Mouse (Mus musculus): ENCODE data around the gene Atp5g1. TPM values are rescaled to one million over a fixed set of nuclear protein-coding genes. Genes with fewer than 3 reads are reported as not detected.

Atp5g1 gene
- polyA plus RNA-seq, 1 experiment = 101 TPM

- no peak overlapping the region for H3K27ac ChIP-seq (ENCODE audit: insufficient read depth, low read depth, low read length)
- no peak for TF ChIP-seq CTCF (IDR thresholded peaks at IDR 0.05; ENCODE audit: low read depth, low read length)
- TF ChIP-seq POLR2A (IDR thresholded peaks at IDR 0.05; ENCODE audit: borderline replicate concordance, low read depth, low read length) = no peak
- H3K4me1 ChIP-seq (ENCODE audit: control insufficient read depth, insufficient read depth, low read length) = no peaks in the 10 kb centered on the region
- no peak overlapping the region for H3K4me3 ChIP-seq (ENCODE audit: insufficient read depth, low read length)
Measured at GRCm38 (mm10) chr11:96108376-96108775, 32.9 kb upstream of the Atp5g1 start.

GRCm38 (mm10) chr11:96093361-96093760 is 17.9 kb upstream of the Atp5g1 start:
- H3K27ac ChIP-seq (ENCODE audit: insufficient read depth, low read depth, low read length) = no peak overlapping the region
- no peaks in the 10 kb centered on the region for H3K4me1 ChIP-seq (ENCODE audit: control insufficient read depth, insufficient read depth, low read length)
- TF ChIP-seq CTCF (IDR thresholded peaks at IDR 0.05; ENCODE audit: low read depth, low read length) (peak; percentile 81), POLR2A (IDR thresholded peaks at IDR 0.05; ENCODE audit: borderline replicate concordance, low read depth, low read length) (no peak)
- no peak overlapping the region for H3K4me3 ChIP-seq (ENCODE audit: insufficient read depth, low read length)

- no peaks in the 10 kb centered on the region for H3K4me1 ChIP-seq (ENCODE audit: control insufficient read depth, insufficient read depth, low read length)
- TF ChIP-seq POLR2A (IDR thresholded peaks at IDR 0.05; ENCODE audit: borderline replicate concordance, low read depth, low read length) (no peak), CTCF (IDR thresholded peaks at IDR 0.05; ENCODE audit: low read depth, low read length) (no peak)
- no peak overlapping the region for H3K27ac ChIP-seq (ENCODE audit: insufficient read depth, low read depth, low read length)
- H3K4me3 ChIP-seq (ENCODE audit: insufficient read depth, low read length) = no peak overlapping the region
Measured at GRCm38 (mm10) chr11:96092674-96093291, 17.3 kb upstream of the Atp5g1 start.

- TF ChIP-seq POLR2A (IDR thresholded peaks at IDR 0.05; ENCODE audit: borderline replicate concordance, low read depth, low read length) = no peak
- no peak for TF ChIP-seq CTCF (IDR thresholded peaks at IDR 0.05; ENCODE audit: low read depth, low read length)
- H3K4me1 ChIP-seq (ENCODE audit: control insufficient read depth, insufficient read depth, low read length) = no peaks in the 10 kb centered on the region
Measured at GRCm38 (mm10) chr11:96091073-96091472, 15.6 kb upstream of the Atp5g1 start.

GRCm38 (mm10) chr11:96087981-96088380 is 12.5 kb upstream of the Atp5g1 start:
- no peak for TF ChIP-seq CTCF (IDR thresholded peaks at IDR 0.05; ENCODE audit: low read depth, low read length)
- TF ChIP-seq POLR2A (IDR thresholded peaks at IDR 0.05; ENCODE audit: borderline replicate concordance, low read depth, low read length) = no peak
- no peak overlapping the region for H3K4me3 ChIP-seq (ENCODE audit: insufficient read depth, low read length)
- no peak overlapping the region for H3K27ac ChIP-seq (ENCODE audit: insufficient read depth, low read depth, low read length)
- H3K4me1 ChIP-seq (ENCODE audit: control insufficient read depth, insufficient read depth, low read length) = no peaks in the 10 kb centered on the region

More at GRCm38 (mm10) chr11:96091073-96091472, 15.6 kb upstream of the Atp5g1 start:
- H3K27ac ChIP-seq (ENCODE audit: insufficient read depth, low read depth, low read length) = no peak overlapping the region
- H3K4me3 ChIP-seq (ENCODE audit: insufficient read depth, low read length) = no peak overlapping the region

GRCm38 (mm10) chr11:96082682-96083081 is 7.2 kb upstream of the Atp5g1 start:
- Histone ChIP-seq H3K4me1 (ENCODE audit: control insufficient read depth, insufficient read depth, low read length) (peaks cover 2% of the 10 kb centered on the region; the same call in 1 of the 2 replicates), H3K4me3 (ENCODE audit: insufficient read depth, low read length) (no peak overlapping the region), H3K27ac (ENCODE audit: insufficient read depth, low read depth, low read length) (no peak overlapping the region)
- TF ChIP-seq POLR2A (IDR thresholded peaks at IDR 0.05; ENCODE audit: borderline replicate concordance, low read depth, low read length) (no peak), CTCF (IDR thresholded peaks at IDR 0.05; ENCODE audit: low read depth, low read length) (no peak)

GRCm38 (mm10) chr11:96080736-96081135 is 5.3 kb upstream of the Atp5g1 start:
- TF ChIP-seq CTCF (IDR thresholded peaks at IDR 0.05; ENCODE audit: low read depth, low read length) (no peak), POLR2A (IDR thresholded peaks at IDR 0.05; ENCODE audit: borderline replicate concordance, low read depth, low read length) (no peak)
- Histone ChIP-seq H3K4me3 (ENCODE audit: insufficient read depth, low read length) (no peak overlapping the region), H3K4me1 (ENCODE audit: control insufficient read depth, insufficient read depth, low read length) (peaks cover 7% of the 10 kb centered on the region)

GRCm38 (mm10) chr11:96076221-96077105 is 993 bp upstream of the Atp5g1 start:
- H3K4me1 ChIP-seq (ENCODE audit: control insufficient read depth, insufficient read depth, low read length) = peaks cover 14% of the 10 kb centered on the region
- TF ChIP-seq CTCF (IDR thresholded peaks at IDR 0.05; ENCODE audit: low read depth, low read length) = no peak
- TF ChIP-seq POLR2A (IDR thresholded peaks at IDR 0.05; ENCODE audit: borderline replicate concordance, low read depth, low read length) = no peak
- H3K27ac ChIP-seq (ENCODE audit: insufficient read depth, low read depth, low read length) = peak overlapping the region; percentile 73
- peak overlapping the region; percentile 59 for H3K4me3 ChIP-seq (ENCODE audit: insufficient read depth, low read length)

More at GRCm38 (mm10) chr11:96080736-96081135, 5.3 kb upstream of the Atp5g1 start:
- H3K27ac ChIP-seq (ENCODE audit: insufficient read depth, low read depth, low read length) = no peak overlapping the region

GRCm38 (mm10) chr11:96075177-96075508 is 327 bp downstream of the Atp5g1 start:
- TF ChIP-seq POLR2A (IDR thresholded peaks at IDR 0.05; ENCODE audit: borderline replicate concordance, low read depth, low read length) = no peak
- TF ChIP-seq CTCF (IDR thresholded peaks at IDR 0.05; ENCODE audit: low read depth, low read length) = no peak
- Histone ChIP-seq H3K4me1 (ENCODE audit: control insufficient read depth, insufficient read depth, low read length) (peaks cover 14% of the 10 kb centered on the region), H3K27ac (ENCODE audit: insufficient read depth, low read depth, low read length) (peak overlapping the region; percentile 40), H3K4me3 (ENCODE audit: insufficient read depth, low read length) (peak overlapping the region; percentile 75)
